Mouse (Mus musculus): Measurements from ENCODE around the gene Naa11. TPM values are rescaled to one million over a fixed set of nuclear protein-coding genes. Genes with fewer than 3 reads are reported as not detected.

Gene Naa11
- polyA plus RNA-seq, 1 experiment from 2014 or later = not detected

Other genes with a start within 250 kb of the Naa11 start
- not detected in 2 replicates for gene Gk2, start 64.6 kb upstream of the Naa11 start, polyA plus RNA-seq (2014; fragmentation: Nextera tagmentation; extraction: Ambion mirVana)